Mouse (Mus musculus): Measurements from ENCODE around the gene Cenpu. TPM values are rescaled to one million over a fixed set of nuclear protein-coding genes. Genes with fewer than 3 reads are reported as not detected.

The Cenpu gene
- polyA plus RNA-seq, 1 experiment = 2.3 TPM

GRCm38 (mm10) chr8:46611557-46611956 lies 59.7 kb downstream of the Cenpu start:
- no peaks in the 10 kb centered on the region for H3K27me3 ChIP-seq (ENCODE audit: control insufficient read depth, insufficient read depth, low read length)
- DNase-seq (ENCODE audit: low read depth in 1 of 2, low spot score in 2 of 2) = no peak
- no peak for TF ChIP-seq CTCF (IDR thresholded peaks at IDR 0.05; ENCODE audit: extremely low read depth, insufficient read depth, insufficient read length, insufficient replicate concordance)
- TF ChIP-seq POLR2A (IDR thresholded peaks at IDR 0.05; ENCODE audit: low read depth, low read length) = no peak
- 91% methylated on average over 8 of the region's 8 CpGs for WGBS
- peaks cover 12% of the 10 kb centered on the region; the same call in 1 of the 2 replicates for H3K36me3 ChIP-seq (ENCODE audit: control insufficient read depth, insufficient read depth, low read length)
- no peak overlapping the region for H3K4me3 ChIP-seq (ENCODE audit: extremely low read depth, insufficient read depth, insufficient read length)
- H3K4me1 ChIP-seq (ENCODE audit: control insufficient read depth, insufficient read depth, insufficient read length) = no peaks in the 10 kb centered on the region
- H3K27ac ChIP-seq (ENCODE audit: insufficient read depth, low read length) = no peak overlapping the region

DNA sequence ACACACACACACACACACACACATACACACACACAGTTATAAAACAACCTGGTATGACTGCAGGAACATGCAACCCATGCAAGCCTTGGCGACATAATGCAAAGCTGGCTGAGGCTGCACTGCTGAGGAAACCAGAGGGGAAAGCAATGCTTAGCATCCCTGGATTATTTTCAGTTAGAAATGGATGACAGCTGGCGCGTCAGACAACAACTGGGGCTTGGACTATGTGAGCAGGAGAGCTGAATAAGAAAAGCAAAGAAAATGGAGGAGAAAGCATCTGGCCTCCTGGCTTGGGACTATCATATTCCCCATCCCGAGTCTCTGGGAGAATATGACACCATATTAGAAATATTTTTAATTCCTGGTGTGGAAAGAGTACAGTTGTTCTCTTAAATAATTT lies 61.1 kb downstream of the Cenpu start:
- Histone ChIP-seq H3K27me3 (ENCODE audit: control insufficient read depth, insufficient read depth, low read length) (no peaks in the 10 kb centered on the region), H3K27ac (ENCODE audit: insufficient read depth, low read length) (no peak overlapping the region), H3K4me3 (ENCODE audit: extremely low read depth, insufficient read depth, insufficient read length) (no peak overlapping the region), H3K4me1 (ENCODE audit: control insufficient read depth, insufficient read depth, insufficient read length) (no peaks in the 10 kb centered on the region), H3K36me3 (ENCODE audit: control insufficient read depth, insufficient read depth, low read length) (peaks cover 9% of the 10 kb centered on the region; the same call in 1 of the 2 replicates)
- no peak for DNase-seq (ENCODE audit: low read depth in 1 of 2, low spot score in 2 of 2)
- TF ChIP-seq POLR2A (IDR thresholded peaks at IDR 0.05; ENCODE audit: low read depth, low read length) (no peak), CTCF (IDR thresholded peaks at IDR 0.05; ENCODE audit: extremely low read depth, insufficient read depth, insufficient read length, insufficient replicate concordance) (no peak)
- 91% methylated on average over 4 of the region's 4 CpGs for WGBS

GRCm38 (mm10) chr8:46613377-46613776 lies 61.5 kb downstream of the Cenpu start:
- H3K36me3 ChIP-seq (ENCODE audit: control insufficient read depth, insufficient read depth, low read length) = peaks cover 7% of the 10 kb centered on the region; the same call in 1 of the 2 replicates
- 93% methylated on average over 4 of the region's 4 CpGs for WGBS
- H3K4me3 ChIP-seq (ENCODE audit: extremely low read depth, insufficient read depth, insufficient read length) = no peak overlapping the region
- no peak for DNase-seq (ENCODE audit: low read depth in 1 of 2, low spot score in 2 of 2)
- H3K27me3 ChIP-seq (ENCODE audit: control insufficient read depth, insufficient read depth, low read length) = no peaks in the 10 kb centered on the region
- H3K27ac ChIP-seq (ENCODE audit: insufficient read depth, low read length) = no peak overlapping the region
- TF ChIP-seq CTCF (IDR thresholded peaks at IDR 0.05; ENCODE audit: extremely low read depth, insufficient read depth, insufficient read length, insufficient replicate concordance) (no peak), POLR2A (IDR thresholded peaks at IDR 0.05; ENCODE audit: low read depth, low read length) (no peak)
- H3K4me1 ChIP-seq (ENCODE audit: control insufficient read depth, insufficient read depth, insufficient read length) = peaks cover 3% of the 10 kb centered on the region; the same call in 1 of the 2 replicates

DNA sequence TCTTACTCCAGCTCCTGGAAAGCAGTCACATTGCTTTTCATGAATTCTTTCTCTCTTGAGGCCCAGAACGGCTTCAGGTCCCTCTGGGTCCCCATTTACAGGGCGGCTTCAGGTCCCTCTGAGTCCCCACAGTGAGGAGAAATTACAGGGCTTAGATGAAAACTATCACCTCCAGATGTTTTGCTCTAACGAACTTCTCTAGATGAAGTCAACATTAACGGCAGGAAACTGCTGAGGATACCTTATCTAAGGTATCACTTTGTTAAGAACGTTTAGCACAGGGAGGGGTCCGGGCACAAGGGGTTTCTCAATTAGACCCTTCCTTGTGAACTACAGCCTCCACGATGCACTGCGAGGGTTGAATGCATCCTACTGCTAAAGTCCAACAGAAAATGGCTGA lies 64.1 kb downstream of the Cenpu start:
- no peak overlapping the region for H3K4me3 ChIP-seq (ENCODE audit: extremely low read depth, insufficient read depth, insufficient read length)
- 62% methylated on average over 8 of the region's 8 CpGs for WGBS
- no peaks in the 10 kb centered on the region for H3K27me3 ChIP-seq (ENCODE audit: control insufficient read depth, insufficient read depth, low read length)
- DNase-seq (ENCODE audit: low read depth in 1 of 2, low spot score in 2 of 2) = no peak
- TF ChIP-seq POLR2A (IDR thresholded peaks at IDR 0.05; ENCODE audit: low read depth, low read length) (no peak), CTCF (IDR thresholded peaks at IDR 0.05; ENCODE audit: extremely low read depth, insufficient read depth, insufficient read length, insufficient replicate concordance) (no peak)
- H3K27ac ChIP-seq (ENCODE audit: insufficient read depth, low read length) = no peak overlapping the region
- H3K4me1 ChIP-seq (ENCODE audit: control insufficient read depth, insufficient read depth, insufficient read length) = peaks cover 3% of the 10 kb centered on the region; the same call in 1 of the 2 replicates
- no peaks in the 10 kb centered on the region; the same call in 1 of the 2 replicates for H3K36me3 ChIP-seq (ENCODE audit: control insufficient read depth, insufficient read depth, low read length)

GRCm38 (mm10) chr8:46616879-46617689 lies 65.3 kb downstream of the Cenpu start, which contains the start of the genes Primpol and Casp3:
Gene Primpol, minus strand, starts transcription at chr8:46617212.
Gene Casp3, plus strand, starts transcription at chr8:46617291.
- TF ChIP-seq CTCF (IDR thresholded peaks at IDR 0.05; ENCODE audit: extremely low read depth, insufficient read depth, insufficient read length, insufficient replicate concordance) (no peak), POLR2A (IDR thresholded peaks at IDR 0.05; ENCODE audit: low read depth, low read length) (peak; percentile 92)
- peak within 1 kb of the TSS; percentile 93 for H3K4me3 ChIP-seq (ENCODE audit: extremely low read depth, insufficient read depth, insufficient read length)
- peak; percentile 91 to 94 for DNase-seq (ENCODE audit: low read depth in 1 of 2, low spot score in 2 of 2)
- H3K36me3 ChIP-seq (ENCODE audit: control insufficient read depth, insufficient read depth, low read length) = no peaks in the 10 kb centered on the region
- peak within 1 kb of the TSS; percentile 81 for H3K27ac ChIP-seq (ENCODE audit: insufficient read depth, low read length)
- H3K4me1 ChIP-seq (ENCODE audit: control insufficient read depth, insufficient read depth, insufficient read length) = peaks cover 3% of the 10 kb centered on the region; the same call in 1 of the 2 replicates
- under 1% methylated on average over 54 of the region's 54 CpGs for WGBS
- H3K27me3 ChIP-seq (ENCODE audit: control insufficient read depth, insufficient read depth, low read length) = no peaks in the 10 kb centered on the region

- peak overlapping the region; percentile 93 for H3K4me3 ChIP-seq (ENCODE audit: extremely low read depth, insufficient read depth, insufficient read length)
- no peak for TF ChIP-seq POLR2A (IDR thresholded peaks at IDR 0.05; ENCODE audit: low read depth, low read length)
- TF ChIP-seq CTCF (IDR thresholded peaks at IDR 0.05; ENCODE audit: extremely low read depth, insufficient read depth, insufficient read length, insufficient replicate concordance) = no peak
- no peaks in the 10 kb centered on the region for H3K27me3 ChIP-seq (ENCODE audit: control insufficient read depth, insufficient read depth, low read length)
- peak in 1 of 2 experiments; percentile 10 for DNase-seq (ENCODE audit: low read depth in 1 of 2, low spot score in 2 of 2)
- H3K27ac ChIP-seq (ENCODE audit: insufficient read depth, low read length) = peak overlapping the region; percentile 76
- H3K36me3 ChIP-seq (ENCODE audit: control insufficient read depth, insufficient read depth, low read length) = no peaks in the 10 kb centered on the region
- peaks cover 3% of the 10 kb centered on the region; the same call in 1 of the 2 replicates for H3K4me1 ChIP-seq (ENCODE audit: control insufficient read depth, insufficient read depth, insufficient read length)
- WGBS = under 1% methylated on average over 38 of the region's 38 CpGs
Observed at GRCm38 (mm10) chr8:46617690-46618620, 66.1 kb downstream of the Cenpu start.

Measured in spleen, adult 2 months (tissue).